Mouse (Mus musculus) spleen, adult 2 months (tissue): ENCODE measurements around the gene Etl4.

Experiments used
- CTCF ChIP-seq: fragments of 200-500 bp; IDR thresholded peaks from 2 replicates; pipeline ENCODE4 v1.5.1; 2011; ENCODE audit warnings: mild to moderate bottlenecking, inconsistent platforms; ENCODE audit not compliant: insufficient read depth, insufficient read length, insufficient replicate concordance; ENCODE audit errors: extremely low read depth
- POLR2A ChIP-seq: fragments of 200-500 bp; IDR thresholded peaks from 2 replicates; pipeline ENCODE4 v1.6.1; 2011; ENCODE audit warnings: low read depth, low read length, inconsistent platforms

- TF ChIP-seq CTCF (no peak), POLR2A (no peak)
Observed at GRCm38 (mm10) chr2:20208683-20209194, 299.2 kb downstream of the Etl4 start.
